Mouse (Mus musculus): ENCODE measurements around the gene Tmem150a. TPM values are rescaled to one million over a fixed set of nuclear protein-coding genes. Genes with fewer than 3 reads are reported as not detected.

Tmem150a gene
- total RNA-seq, 1 experiment from 2014 or later = not detected

GRCm38 (mm10) chr6:72347166-72347941, 7.9 kb upstream of the Tmem150a start, which contains the start of gene 0610030E20Rik:
Gene 0610030E20Rik, plus strand, starts transcription at chr6:72347317.
- ATAC-seq (replicated peaks; ENCODE audit: insufficient number of reproducible peaks, low FRiP score, low TSS enrichment, poor library complexity, severe bottlenecking) = peak; percentile 69

- no peak for ATAC-seq (replicated peaks; ENCODE audit: insufficient number of reproducible peaks, low FRiP score, low TSS enrichment, poor library complexity, severe bottlenecking)
Observed at GRCm38 (mm10) chr6:72348411-72348810, 6.8 kb upstream of the Tmem150a start.

GRCm38 (mm10) chr6:72350214-72350613, 5.0 kb upstream of the Tmem150a start:
- no peak for ATAC-seq (replicated peaks; ENCODE audit: insufficient number of reproducible peaks, low FRiP score, low TSS enrichment, poor library complexity, severe bottlenecking)

GRCm38 (mm10) chr6:72352636-72353405, 2.4 kb upstream of the Tmem150a start:
- ATAC-seq (replicated peaks; ENCODE audit: insufficient number of reproducible peaks, low FRiP score, low TSS enrichment, poor library complexity, severe bottlenecking) = no peak

GRCm38 (mm10) chr6:72354025-72354424, 1.2 kb upstream of the Tmem150a start:
- ATAC-seq (replicated peaks; ENCODE audit: insufficient number of reproducible peaks, low FRiP score, low TSS enrichment, poor library complexity, severe bottlenecking) = no peak

- no peak for ATAC-seq (replicated peaks; ENCODE audit: insufficient number of reproducible peaks, low FRiP score, low TSS enrichment, poor library complexity, severe bottlenecking)
Observed at GRCm38 (mm10) chr6:72356001-72356532, 820 bp downstream of the Tmem150a start.

- no peak for ATAC-seq (replicated peaks; ENCODE audit: insufficient number of reproducible peaks, low FRiP score, low TSS enrichment, poor library complexity, severe bottlenecking)
Observed at GRCm38 (mm10) chr6:72357164-72358079, 2.2 kb downstream of the Tmem150a start.

- no peak for ATAC-seq (replicated peaks; ENCODE audit: insufficient number of reproducible peaks, low FRiP score, low TSS enrichment, poor library complexity, severe bottlenecking)
Observed at GRCm38 (mm10) chr6:72358086-72358764, 3.0 kb downstream of the Tmem150a start.

GRCm38 (mm10) chr6:72359343-72359742, 4.1 kb downstream of the Tmem150a start:
- no peak for ATAC-seq (replicated peaks; ENCODE audit: insufficient number of reproducible peaks, low FRiP score, low TSS enrichment, poor library complexity, severe bottlenecking)

GRCm38 (mm10) chr6:72359891-72360598, 4.8 kb downstream of the Tmem150a start:
- ATAC-seq (replicated peaks; ENCODE audit: insufficient number of reproducible peaks, low FRiP score, low TSS enrichment, poor library complexity, severe bottlenecking) = no peak

- ATAC-seq (replicated peaks; ENCODE audit: insufficient number of reproducible peaks, low FRiP score, low TSS enrichment, poor library complexity, severe bottlenecking) = no peak
Observed at GRCm38 (mm10) chr6:72360599-72360935, 5.3 kb downstream of the Tmem150a start.

- no peak for ATAC-seq (replicated peaks; ENCODE audit: insufficient number of reproducible peaks, low FRiP score, low TSS enrichment, poor library complexity, severe bottlenecking)
Observed at GRCm38 (mm10) chr6:72361121-72361551, 5.9 kb downstream of the Tmem150a start.

GRCm38 (mm10) chr6:72362132-72363028, 7.1 kb downstream of the Tmem150a start:
- peak; percentile 98 for ATAC-seq (replicated peaks; ENCODE audit: insufficient number of reproducible peaks, low FRiP score, low TSS enrichment, poor library complexity, severe bottlenecking)

- no peak for ATAC-seq (replicated peaks; ENCODE audit: insufficient number of reproducible peaks, low FRiP score, low TSS enrichment, poor library complexity, severe bottlenecking)
Observed at GRCm38 (mm10) chr6:72364009-72364408, 8.8 kb downstream of the Tmem150a start.

- no peak for ATAC-seq (replicated peaks; ENCODE audit: insufficient number of reproducible peaks, low FRiP score, low TSS enrichment, poor library complexity, severe bottlenecking)
Observed at GRCm38 (mm10) chr6:72364985-72365384, 9.7 kb downstream of the Tmem150a start.

- ATAC-seq (replicated peaks; ENCODE audit: insufficient number of reproducible peaks, low FRiP score, low TSS enrichment, poor library complexity, severe bottlenecking) = no peak
Observed at GRCm38 (mm10) chr6:72366304-72366703, 11.1 kb downstream of the Tmem150a start.
